Mouse (Mus musculus): Measurements from ENCODE around the gene Psmc1.

- TF ChIP-seq GATA1 (IDR thresholded peaks at IDR 0.05; ENCODE audit: low read length), result no peak
- no peak for TF ChIP-seq TAL1 (IDR thresholded peaks at IDR 0.05; ENCODE audit: low read length)
Observed at GRCm38 (mm10) chr12:100122921-100123381, 13.0 kb downstream of the Psmc1 start.

All from erythroblast, embryonic 14.5 days (primary cell).